Mouse (Mus musculus) cortical plate, adult 2 months (tissue): ENCODE data around the gene Cfap73. TPM values are rescaled to one million over a fixed set of nuclear protein-coding genes. Genes with fewer than 3 reads are reported as not detected.
A peak's percentile ranks its signal among the peaks of the same experiment; 100 is the strongest.

Source experiments
- H3K27ac ChIP-seq: fragments of 200-500 bp; 2 replicates; pipeline ENCODE4 v1.5.1; 2012; ENCODE audit warnings: low read length, control low read depth, inconsistent platforms; ENCODE audit not compliant: insufficient read depth
- H3K4me1 ChIP-seq: fragments of 200-500 bp; 2 replicates; pipeline ENCODE4 v1.6.1; 2011; ENCODE audit warnings: low read length; ENCODE audit not compliant: control insufficient read depth, insufficient read depth
- H3K4me3 ChIP-seq: fragments of 200-500 bp; 2 replicates; pipeline ENCODE4 v1.5.1; 2011; ENCODE audit warnings: mild to moderate bottlenecking, low read length, control low read depth; ENCODE audit not compliant: insufficient read depth
- CTCF ChIP-seq: fragments of 200-500 bp; IDR thresholded peaks from 2 replicates; pipeline ENCODE4 v1.5.1; 2011; ENCODE audit warnings: mild to moderate bottlenecking, control low read depth, low read length; ENCODE audit not compliant: insufficient read depth; ENCODE audit errors: extremely low read depth
- POLR2A ChIP-seq: fragments of 200-500 bp; IDR thresholded peaks from 2 replicates; pipeline ENCODE4 v1.6.1; 2011; ENCODE audit warnings: mild to moderate bottlenecking, low read length, control low read depth; ENCODE audit not compliant: insufficient read depth; ENCODE audit errors: extremely low read depth
- polyA plus RNA-seq: library from polyadenylated mRNA; depleted of rRNA; stranded (reverse); fragments of >200 nt; gene quantifications from 2 replicates; pipeline ENCODE4 v1.2.3, GENCODE M21; 2012; rRNA removed

Cfap73 gene
- polyA plus RNA-seq, 1 experiment, result 0.10 TPM

GRCm38 (mm10) chr5:120587940-120588568, 46.0 kb downstream of the Cfap73 start:
- TF ChIP-seq POLR2A, result no peak
- no peaks in the 10 kb centered on the region for H3K4me1 ChIP-seq

GRCm38 (mm10) chr5:120587616-120587926, 46.5 kb downstream of the Cfap73 start:
- TF ChIP-seq CTCF (no peak), POLR2A (no peak)
- Histone ChIP-seq H3K4me3 (peak overlapping the region; percentile 72), H3K4me1 (no peaks in the 10 kb centered on the region), H3K27ac (0 out of 2 replicates have a peak overlapping the region, but pooled peaks have one; percentile 2)

More at GRCm38 (mm10) chr5:120587940-120588568, 46.0 kb downstream of the Cfap73 start:
- H3K27ac ChIP-seq, result peak overlapping the region; percentile 60
- H3K4me3 ChIP-seq, result peak overlapping the region; percentile 72

DNA sequence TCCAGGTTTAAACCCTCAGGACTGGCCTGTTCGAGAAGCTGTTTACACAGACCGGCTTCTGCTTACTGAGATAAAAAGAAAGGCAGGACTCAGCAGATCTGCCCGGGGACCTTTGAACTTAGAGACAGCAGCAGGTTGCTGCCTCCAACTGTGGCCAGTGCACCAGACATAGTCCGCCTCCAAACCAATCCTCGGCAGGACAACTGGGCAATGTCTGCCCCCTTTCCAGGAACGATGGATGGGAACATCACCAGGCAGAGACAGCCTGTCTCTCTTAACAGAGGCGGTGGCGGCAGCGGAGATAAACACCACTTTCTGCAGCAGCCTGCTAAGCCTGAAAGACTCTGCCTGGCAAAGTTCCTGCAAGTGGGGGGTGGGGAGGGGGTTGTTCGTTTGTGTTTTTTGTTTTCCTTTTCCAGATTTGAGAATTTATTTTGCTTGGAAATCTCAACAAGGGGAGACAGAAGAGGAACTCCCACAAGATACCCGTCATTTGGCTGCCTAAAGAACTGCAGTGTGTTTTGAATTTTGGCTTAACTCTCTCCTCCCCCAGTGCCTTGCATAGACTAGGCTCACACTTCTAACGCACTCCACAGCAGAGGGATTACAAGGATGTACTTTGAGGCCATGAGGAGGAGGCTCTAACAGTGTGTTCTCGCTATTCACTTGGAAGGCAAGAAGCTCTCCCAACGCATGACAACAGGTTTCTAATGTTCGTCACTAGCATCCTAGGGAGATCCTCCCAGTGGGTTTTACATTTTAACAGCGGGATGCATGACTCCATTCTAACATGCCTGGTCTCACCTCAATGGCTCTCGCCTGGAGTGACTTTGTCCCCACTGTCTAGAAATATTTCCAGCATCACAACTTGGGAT, 47.1 kb downstream of the Cfap73 start:
- Histone ChIP-seq H3K27ac (0 out of 2 replicates have a peak overlapping the region, but pooled peaks have one; percentile 2), H3K4me3 (peak overlapping the region; percentile 72), H3K4me1 (no peaks in the 10 kb centered on the region)
- no peak for TF ChIP-seq CTCF
- TF ChIP-seq POLR2A, result 0 out of 2 replicates have a peak, but pooled peaks have one; percentile 11

DNA sequence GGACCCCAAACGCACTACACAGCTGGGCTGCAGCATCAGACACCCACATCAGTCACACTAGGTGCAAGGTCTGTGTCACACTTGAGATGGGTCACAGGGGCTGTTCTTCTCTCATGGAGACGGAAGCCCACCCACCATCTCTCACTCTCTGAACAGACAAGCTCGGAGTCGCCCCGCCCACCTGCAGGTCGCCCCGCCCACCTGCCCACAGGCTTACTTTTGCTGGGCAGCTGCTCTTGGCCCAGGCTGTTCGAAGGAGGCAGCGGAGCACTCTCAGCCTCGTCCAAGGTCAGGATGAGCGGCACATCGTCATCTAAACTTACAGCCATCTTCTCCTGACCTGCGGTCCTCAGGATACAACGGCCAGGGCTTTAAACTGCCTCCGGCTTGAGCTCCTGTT, 49.1 kb downstream of the Cfap73 start:
- H3K27ac ChIP-seq, result no peak overlapping the region
- H3K4me3 ChIP-seq, result no peak overlapping the region
- TF ChIP-seq POLR2A (no peak), CTCF (no peak)
- H3K4me1 ChIP-seq, result no peaks in the 10 kb centered on the region

DNA sequence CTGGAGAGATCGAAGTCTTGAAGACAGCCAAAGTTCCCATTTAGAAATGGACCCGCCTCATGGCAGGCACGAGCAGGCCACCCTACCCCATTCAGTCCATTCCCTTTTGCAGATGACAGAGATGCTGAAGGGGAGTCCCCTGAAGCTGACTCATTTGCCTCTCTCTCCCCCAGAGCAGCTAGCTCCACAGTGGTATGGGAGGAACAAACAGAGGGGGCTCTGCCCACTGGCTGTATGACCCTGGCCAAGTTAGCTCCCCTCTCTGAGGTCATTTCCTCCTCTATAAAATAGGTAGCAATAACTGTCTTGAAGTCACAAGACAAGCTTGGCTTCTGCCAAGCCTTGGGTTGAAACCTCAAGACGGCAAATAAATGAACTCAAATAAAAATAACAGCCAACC, 50.5 kb downstream of the Cfap73 start:
- no peak for TF ChIP-seq POLR2A
- no peak for TF ChIP-seq CTCF
- H3K27ac ChIP-seq, result no peak overlapping the region

DNA sequence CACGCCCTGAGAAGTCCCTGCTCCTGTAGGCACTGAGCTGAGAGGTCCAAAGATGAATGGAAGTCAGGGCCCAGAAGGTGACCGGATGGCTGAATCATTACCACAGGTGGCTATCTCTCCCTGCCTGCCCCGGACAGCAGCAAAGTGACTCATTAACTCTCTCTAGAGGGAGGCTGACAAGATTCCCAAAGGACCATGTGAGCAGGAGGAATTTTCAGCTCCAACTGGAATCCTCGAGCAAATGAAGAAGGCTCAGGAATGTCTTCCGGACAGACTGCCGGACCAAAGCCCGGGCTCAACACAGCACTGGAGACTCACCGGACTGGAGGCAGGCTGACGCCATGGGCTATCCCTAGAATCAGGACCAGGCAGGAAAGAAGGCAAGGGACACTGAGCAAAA, 52.0 kb downstream of the Cfap73 start:
- H3K4me1 ChIP-seq, result no peaks in the 10 kb centered on the region
- H3K27ac ChIP-seq, result no peak overlapping the region
- H3K4me3 ChIP-seq, result no peak overlapping the region
- no peak for TF ChIP-seq POLR2A
- no peak for TF ChIP-seq CTCF

More for the DNA sequence above, 50.5 kb downstream of the Cfap73 start:
- Histone ChIP-seq H3K4me1 (no peaks in the 10 kb centered on the region), H3K4me3 (no peak overlapping the region)

GRCm38 (mm10) chr5:120579898-120580626, 54.0 kb downstream of the Cfap73 start:
- Histone ChIP-seq H3K4me1 (no peaks in the 10 kb centered on the region), H3K4me3 (no peak overlapping the region), H3K27ac (no peak overlapping the region)
- TF ChIP-seq CTCF, result no peak
- TF ChIP-seq POLR2A, result no peak

- H3K4me1 ChIP-seq, result no peaks in the 10 kb centered on the region
- H3K4me3 ChIP-seq, result no peak overlapping the region
- H3K27ac ChIP-seq, result no peak overlapping the region
- no peak for TF ChIP-seq CTCF
- TF ChIP-seq POLR2A, result no peak
Measured at GRCm38 (mm10) chr5:120579211-120579897, 54.7 kb downstream of the Cfap73 start.

DNA sequence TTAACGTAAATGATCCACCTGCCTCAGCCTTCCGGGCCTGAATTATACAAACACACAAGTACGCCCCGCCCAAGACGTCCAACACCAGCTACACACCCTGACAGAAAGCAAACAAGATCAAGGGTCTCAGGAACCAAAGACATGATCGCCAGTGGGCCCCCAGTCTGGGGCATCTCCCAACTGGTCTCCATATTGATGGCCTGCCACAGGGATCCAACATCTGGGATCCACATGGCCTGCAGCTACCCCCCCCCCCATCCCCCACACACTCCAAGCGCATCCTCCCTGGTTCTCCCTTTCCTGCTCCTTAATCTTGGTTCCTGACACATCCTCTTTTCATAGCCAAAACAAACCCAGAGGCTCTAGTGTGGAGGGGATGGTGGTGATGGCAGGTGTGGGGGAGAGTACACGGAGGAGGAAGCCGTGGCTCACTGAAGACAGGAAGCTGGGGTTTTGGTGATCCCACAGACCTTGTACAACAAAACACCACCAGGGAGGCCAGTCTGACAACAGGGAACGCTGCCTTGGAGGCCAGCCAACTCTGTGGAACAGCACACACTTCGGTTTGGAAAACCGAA, 55.4 kb downstream of the Cfap73 start:
- TF ChIP-seq POLR2A (no peak), CTCF (no peak)
- Histone ChIP-seq H3K27ac (no peak overlapping the region), H3K4me3 (no peak overlapping the region), H3K4me1 (no peaks in the 10 kb centered on the region)

Other genes with a start within 250 kb of the Cfap73 start
- gene Lhx5, start 202.5 kb downstream of the Cfap73 start, polyA plus RNA-seq, result 0.04 TPM in 1 of 2 replicates, not detected in the other
- 8.1 and 8.2 TPM in 2 replicates for gene Sdsl, start 161.4 kb downstream of the Cfap73 start, polyA plus RNA-seq
- 0.21 and 0.64 TPM in 2 replicates for gene Sds, start 157.7 kb downstream of the Cfap73 start, polyA plus RNA-seq
- gene Plbd2, start 130.6 kb downstream of the Cfap73 start, polyA plus RNA-seq, result 53.3 and 54.7 TPM in 2 replicates
- gene Slc8b1, start 123.1 kb downstream of the Cfap73 start, polyA plus RNA-seq, result 6.3 and 6.6 TPM in 2 replicates
- 37.9 and 40.0 TPM in 2 replicates for gene Tpcn1, start 45.6 kb downstream of the Cfap73 start, polyA plus RNA-seq
- 1.5 and 2.5 TPM in 2 replicates for gene Iqcd, start 45.2 kb downstream of the Cfap73 start, polyA plus RNA-seq
- gene Rita1, start 21.6 kb downstream of the Cfap73 start, polyA plus RNA-seq, result 39.6 and 40.8 TPM in 2 replicates
- 30.3 and 31.0 TPM in 2 replicates for gene Ddx54, start 21.5 kb downstream of the Cfap73 start, polyA plus RNA-seq
- 88.7 and 99.4 TPM in 2 replicates for gene Rasal1, start 14.6 kb upstream of the Cfap73 start, polyA plus RNA-seq
- 89.7 and 91.8 TPM in 2 replicates for gene Dtx1, start 77.7 kb upstream of the Cfap73 start, polyA plus RNA-seq
- 0.73 and 0.87 TPM in 2 replicates for gene Oas2, start 115.6 kb upstream of the Cfap73 start, polyA plus RNA-seq
- gene Oas3, start 143.4 kb upstream of the Cfap73 start, polyA plus RNA-seq, result 0.04 and 0.13 TPM in 2 replicates
- not detected in 2 replicates for gene Oas1e, start 161.3 kb upstream of the Cfap73 start, polyA plus RNA-seq
- gene Oas1c, start 178.3 kb upstream of the Cfap73 start, polyA plus RNA-seq, result 2.3 TPM in 2 replicates
- gene Oas1f, start 213.1 kb upstream of the Cfap73 start, polyA plus RNA-seq, result not detected in 2 replicates
- not detected in 2 replicates for gene Oas1h, start 227.2 kb upstream of the Cfap73 start, polyA plus RNA-seq